35 mouse cellular contexts compared by ENCODE assay signal in genomic region chr1:125920696-125921095, GRCm38 (mm10). TPM values are rescaled to one million over a fixed set of nuclear protein-coding genes. Genes with fewer than 3 reads are reported as not detected.
"Had no signal": no experiment of that assay in that cellular context is flagged by ENCODE, and none has a peak within 500 bp of the region (broad histone marks: within the 10 kb centered on the region; RNA-seq: fewer than 3 reads in every experiment).

No protein-coding gene starts in this region.

- H3K4me3 ChIP-seq: heart, embryonic 10.5 days; heart, embryonic 12.5 days; heart, embryonic 13.5 days; heart, embryonic 15.5 days; hindbrain, embryonic 10.5 days; hindbrain, embryonic 12.5 days; hindbrain, embryonic 13.5 days; hindbrain, embryonic 15.5 days; intestine, embryonic 15.5 days; kidney, embryonic 15.5 days; layer of hippocampus, adult 2 months had no signal

- ATAC-seq: hindbrain, embryonic 16.5 days; hindbrain, postnatal 0 days; inflammation-experienced regulatory T-cells, adult 6 months; intestine, embryonic 15.5 days; intestine, embryonic 16.5 days; intestine, postnatal 0 days had no signal

- H3K9ac ChIP-seq: heart, embryonic 12.5 days; heart, embryonic 13.5 days; heart, embryonic 15.5 days; hindbrain, embryonic 12.5 days; hindbrain, embryonic 13.5 days; hindbrain, embryonic 14.5 days; hindbrain, embryonic 15.5 days; intestine, embryonic 15.5 days; kidney, embryonic 15.5 days had no signal

- H3K36me3 ChIP-seq: heart, embryonic 10.5 days; heart, embryonic 12.5 days; heart, embryonic 13.5 days; heart, embryonic 15.5 days; hindbrain, embryonic 12.5 days; hindbrain, embryonic 13.5 days; hindbrain, embryonic 15.5 days; intestine, embryonic 15.5 days; kidney, embryonic 15.5 days had no signal

- DNase-seq: heart, postnatal 10 days; heart, postnatal 14 days; heart, postnatal 4 days; kidney, adult 11 months; kidney, adult 18-20 months; kidney, adult 2 months; kidney, adult 8-10 months; kidney, adult 9 months; kidney, postnatal 10 days; kidney, postnatal 14 days; kidney, postnatal 25 days; kidney, postnatal 36 days; kidney, postnatal 4 days; layer of hippocampus, adult 9-11 months; layer of hippocampus, postnatal 36 days had no signal

- H3K27ac ChIP-seq: heart, embryonic 10.5 days; heart, embryonic 13.5 days; heart, embryonic 15.5 days; hindbrain, embryonic 10.5 days; hindbrain, embryonic 12.5 days; hindbrain, embryonic 13.5 days; hindbrain, embryonic 14.5 days; hindbrain, embryonic 15.5 days; hindbrain, postnatal 0 days; intestine, embryonic 15.5 days; kidney, embryonic 15.5 days; kidney, postnatal 0 days; layer of hippocampus, adult 2 months had no signal

- H3K9me3 ChIP-seq: heart, embryonic 13.5 days; heart, embryonic 15.5 days; intestine, embryonic 15.5 days had no signal

- H3K4me1 ChIP-seq: heart, embryonic 10.5 days; heart, embryonic 12.5 days; heart, embryonic 13.5 days; heart, embryonic 15.5 days; hindbrain, embryonic 10.5 days; hindbrain, embryonic 12.5 days; hindbrain, embryonic 13.5 days; hindbrain, embryonic 15.5 days; intestine, embryonic 15.5 days; kidney, embryonic 15.5 days had no signal

- H3K4me2 ChIP-seq: heart, embryonic 11.5 days; heart, embryonic 12.5 days; heart, embryonic 13.5 days; heart, embryonic 15.5 days; hindbrain, embryonic 12.5 days; hindbrain, embryonic 13.5 days; hindbrain, embryonic 14.5 days; hindbrain, embryonic 15.5 days; intestine, embryonic 15.5 days; kidney, embryonic 15.5 days had no signal

- H3K27me3 ChIP-seq: heart, embryonic 15.5 days; hindbrain, embryonic 12.5 days; hindbrain, embryonic 13.5 days; hindbrain, embryonic 15.5 days; intestine, embryonic 15.5 days had no signal

RNA-seq across cellular contexts. Expression of gene Lypd1, which starts 7.8 kb away (rescaled TPM):
- total RNA-seq: hematopoietic stem cell, adult 5-6 weeks had no signal
- polyA plus RNA-seq: inflammation-experienced regulatory T-cells, adult 6 months had no signal
